Mouse (Mus musculus): ENCODE results near the gene Fam149b.

Gene Fam149b

GRCm38 (mm10) chr14:20392326-20392725, 44.4 kb downstream of the Fam149b start:
- DNase-seq (ENCODE audit: low read depth), result no peak

DNA sequence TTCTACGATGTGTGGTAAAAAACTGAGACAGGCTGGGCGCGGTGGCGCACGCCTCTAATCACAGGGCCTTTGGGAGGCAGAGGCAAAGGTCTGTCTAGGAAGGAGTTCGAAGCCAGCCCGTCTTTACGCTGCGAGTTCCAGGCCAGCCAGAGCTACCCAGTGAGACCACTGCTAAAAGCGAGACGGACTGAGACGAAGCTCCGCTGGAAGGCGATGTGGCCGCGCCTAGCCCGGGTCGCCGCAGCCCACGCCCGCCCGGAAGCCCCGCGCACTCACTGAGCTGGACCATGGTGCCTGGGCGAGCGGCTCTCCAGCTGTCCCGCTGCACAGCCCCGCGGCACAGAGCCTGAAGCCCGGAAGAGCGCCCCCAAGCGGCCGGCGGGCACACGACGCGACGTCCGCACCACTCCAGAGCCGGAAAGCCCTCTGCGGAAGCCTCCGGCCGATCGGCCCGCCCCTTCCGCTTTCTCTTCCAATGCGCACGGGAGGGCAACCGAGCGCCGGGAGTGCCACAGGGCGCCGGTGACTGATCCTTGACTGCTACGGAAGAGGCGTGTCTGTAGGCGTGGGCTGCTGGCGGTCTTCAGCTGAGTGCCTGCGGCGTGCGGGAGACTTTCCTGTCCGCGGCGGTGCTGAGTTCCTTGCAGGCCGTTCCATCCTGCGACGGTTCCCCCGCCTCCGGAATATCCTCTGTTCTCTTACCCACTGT, 45.4 kb downstream of the Fam149b start, which contains the start of gene Mrps16:
Gene Mrps16 (minus strand): TSS at position 430 of the 709 bp plus-strand sequence.
- peak; percentile 94 for DNase-seq (ENCODE audit: low read depth)

DNA sequence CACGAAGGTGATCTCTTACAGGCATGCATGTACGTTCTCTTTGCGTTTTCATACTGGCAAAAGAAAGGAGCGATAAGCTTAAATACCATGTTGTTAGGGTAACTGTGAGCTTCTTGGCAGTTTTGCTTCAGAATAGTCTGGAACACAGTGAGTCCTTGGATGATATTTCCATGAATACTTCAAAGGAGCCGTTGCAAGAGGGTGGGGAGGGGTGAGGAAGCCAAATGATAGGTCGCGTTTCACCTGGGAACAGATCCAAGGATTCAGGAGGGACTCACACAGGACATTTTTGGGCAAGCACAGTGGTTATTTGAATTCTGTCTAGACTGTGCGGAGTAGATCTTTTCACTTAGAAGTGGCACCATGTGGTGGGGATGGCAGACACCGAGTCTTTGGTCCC, 49.3 kb downstream of the Fam149b start:
- no peak for DNase-seq (ENCODE audit: low read depth)

GRCm38 (mm10) chr14:20398864-20399263, 50.9 kb downstream of the Fam149b start:
- no peak for DNase-seq (ENCODE audit: low read depth)

GRCm38 (mm10) chr14:20400071-20400470, 52.1 kb downstream of the Fam149b start:
- no peak for DNase-seq (ENCODE audit: low read depth)

- no peak for DNase-seq (ENCODE audit: low read depth)
These were observed 74.3 kb downstream of the Fam149b start for GRCm38 (mm10) chr14:20422257-20422656.

GRCm38 (mm10) chr14:20423046-20423445, 75.1 kb downstream of the Fam149b start:
- no peak for DNase-seq (ENCODE audit: low read depth)

GRCm38 (mm10) chr14:20428593-20428992, 80.6 kb downstream of the Fam149b start:
- no peak for DNase-seq (ENCODE audit: low read depth)

- no peak for DNase-seq (ENCODE audit: low read depth)
These were observed 81.9 kb downstream of the Fam149b start for GRCm38 (mm10) chr14:20429833-20430232.

DNA sequence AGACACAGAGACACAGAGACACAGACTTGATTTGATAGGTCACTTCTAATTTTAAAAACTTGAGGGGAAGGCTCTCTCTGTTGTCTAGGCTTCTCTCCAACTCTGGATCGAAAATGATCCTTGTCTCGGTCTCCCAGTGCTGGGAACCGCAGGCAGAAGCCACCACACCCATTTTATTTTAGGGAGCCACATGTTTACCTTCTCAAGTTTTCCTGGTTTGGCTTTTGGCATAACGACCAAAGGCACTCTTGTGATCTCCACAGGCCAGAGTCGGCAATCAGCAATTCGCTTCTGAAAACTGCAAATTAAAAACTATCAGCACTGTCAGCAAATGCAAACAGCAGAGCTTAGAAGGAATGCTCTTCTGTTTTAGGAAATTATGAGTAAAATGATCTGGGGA, 83.8 kb downstream of the Fam149b start:
- no peak for DNase-seq (ENCODE audit: low read depth)

DNA sequence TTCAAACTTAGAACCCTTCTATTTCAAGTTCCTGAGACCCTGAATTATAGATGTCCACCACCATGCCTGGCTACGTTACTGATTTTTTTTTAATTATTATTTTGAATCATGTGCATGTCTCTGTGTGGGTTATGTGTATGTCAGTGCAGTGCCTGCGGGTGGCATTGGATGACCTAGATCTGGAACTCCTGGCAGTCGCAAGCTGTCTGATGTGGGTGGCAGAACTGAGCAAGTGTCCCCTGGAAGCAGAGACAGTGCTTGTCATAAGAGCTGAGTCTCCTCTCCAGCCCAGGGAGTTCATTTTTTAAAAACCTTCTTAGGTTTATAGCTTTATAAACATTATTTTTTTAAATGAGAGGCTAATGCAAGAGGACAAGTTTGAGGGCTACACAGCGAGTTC, 84.5 kb downstream of the Fam149b start:
- no peak for DNase-seq (ENCODE audit: low read depth)

Data from c-Kit-positive CD71-negative TER-119-negative erythroid progenitor cells, embryonic 14.5 days (primary cell).